Mouse (Mus musculus) heart, postnatal 10 days (tissue): ENCODE measurements at regions not wholly inside any gene's neighbourhood (a gene's known extent, or its start where the extent isn't known, plus 50 kb on each side); places are given as distances from the start of the nearest gene placed in this dataset.

Experiments
- DNase-seq, 2 experiments: peaks; one replicate each; pipeline ENCODE4 v3.0.0; 2021
- intact Hi-C: fragments of 180-260 bp; cut with DNase I; formaldehyde crosslinking; loops from one replicate; pipeline ENCODE4 v1.15.1; 2025

- DNase-seq: peak; percentile 68 to 72
- intact Hi-C loops: loop anchor here (2.0 to 5.0 kb wide), 3 partner anchors 19 to 429 kb away; no protein-coding TSS in a partner anchor
Measured at GRCm38 (mm10) chr13:110537960-110538463, 143.2 kb downstream of the Plk2 start.

GRCm38 (mm10) chr13:110540543-110541265 lies 145.9 kb downstream of the Plk2 start:
- intact Hi-C loops: no loop called here
- DNase-seq: no peak

GRCm38 (mm10) chr13:110541288-110542148 lies 146.7 kb downstream of the Plk2 start:
- no peak for DNase-seq
- intact Hi-C loops: no loop called here

- intact Hi-C loops: no loop called here
Measured at GRCm38 (mm10) chr13:110542303-110543065, 147.6 kb downstream of the Plk2 start.

GRCm38 (mm10) chr13:110545454-110545853 lies 150.6 kb downstream of the Plk2 start:
- peak in 1 of 2 experiments; percentile 36 for DNase-seq
- intact Hi-C loops: no loop called here

More at GRCm38 (mm10) chr13:110542303-110543065, 147.6 kb downstream of the Plk2 start:
- DNase-seq: no peak

GRCm38 (mm10) chr13:110555529-110556319 lies 160.9 kb downstream of the Plk2 start:
- peak; percentile 39 to 41 for DNase-seq
- intact Hi-C loops: loop anchor here (2.0 to 5.0 kb wide), 4 partner anchors 17 to 342 kb away; no protein-coding TSS in a partner anchor

- intact Hi-C loops: loop anchor here (2.0 to 5.0 kb wide), 4 partner anchors 18 to 341 kb away; no protein-coding TSS in a partner anchor
Measured at GRCm38 (mm10) chr13:110556355-110557095, 161.7 kb downstream of the Plk2 start.

GRCm38 (mm10) chr13:110557930-110558727 lies 163.3 kb downstream of the Plk2 start:
- DNase-seq: peak; percentile 57 to 64
- intact Hi-C loops: loop anchor here (2.0 to 5.0 kb wide), 5 partner anchors 19 to 339 kb away; partner anchors contain the start of gene Plk2

More at GRCm38 (mm10) chr13:110556355-110557095, 161.7 kb downstream of the Plk2 start:
- DNase-seq: no peak

GRCm38 (mm10) chr13:110560566-110560965 lies 165.7 kb downstream of the Plk2 start:
- intact Hi-C loops: no loop called here
- no peak for DNase-seq

GRCm38 (mm10) chr13:110562499-110562898 lies 167.7 kb downstream of the Plk2 start:
- no peak for DNase-seq
- intact Hi-C loops: no loop called here

GRCm38 (mm10) chr13:110562902-110563301 lies 168.1 kb downstream of the Plk2 start:
- intact Hi-C loops: no loop called here
- DNase-seq: peak; percentile 34 to 52

- DNase-seq: no peak
- intact Hi-C loops: no loop called here
Measured at GRCm38 (mm10) chr13:110563967-110564366, 169.1 kb downstream of the Plk2 start.

- DNase-seq: no peak
- intact Hi-C loops: no loop called here
Measured at GRCm38 (mm10) chr13:110568482-110569179, 173.8 kb downstream of the Plk2 start.

GRCm38 (mm10) chr13:110569180-110569512 lies 174.3 kb downstream of the Plk2 start:
- intact Hi-C loops: no loop called here
- no peak for DNase-seq

GRCm38 (mm10) chr13:110570386-110570785 lies 175.5 kb downstream of the Plk2 start:
- DNase-seq: no peak
- intact Hi-C loops: no loop called here

- intact Hi-C loops: no loop called here
- no peak for DNase-seq
Measured at GRCm38 (mm10) chr13:110573360-110574065, 178.7 kb downstream of the Plk2 start.
